Mouse (Mus musculus) olfactory bulb, adult 2 months (tissue): ENCODE results near the gene Slc5a4a.

ENCODE experiments used
- CTCF ChIP-seq: fragments of 200-500 bp; IDR thresholded peaks from 2 replicates; pipeline ENCODE4 v1.5.1; 2012; ENCODE audit warnings: low read depth, mild to moderate bottlenecking, low read length, moderate library complexity; ENCODE audit not compliant: insufficient read depth
- POLR2A ChIP-seq: fragments of 200-500 bp; IDR thresholded peaks from 2 replicates; pipeline ENCODE4 v1.6.1; 2012; ENCODE audit warnings: mild to moderate bottlenecking, low read depth, low read length, moderate library complexity; ENCODE audit not compliant: insufficient read depth

- TF ChIP-seq POLR2A (no peak), CTCF (no peak)
These were observed 60.1 kb downstream of the Slc5a4a start for GRCm38 (mm10) chr10:76207262-76207796.
